Mouse (Mus musculus): ENCODE results near the gene Dmrta2. TPM values are rescaled to one million over a fixed set of nuclear protein-coding genes. Genes with fewer than 3 reads are reported as not detected.

Dmrta2 gene
- polyA plus RNA-seq, 1 experiment from 2014 or later = 0.71 TPM

- Histone ChIP-seq H3K27me3 (replicated peaks; ENCODE audit: control insufficient read depth, insufficient read depth, low read length) (no peaks in the 10 kb centered on the region), H3K4me2 (ENCODE audit: low read depth, low read length) (no peak overlapping the region), H3K9me3 (ENCODE audit: control insufficient read depth, low read length) (no peaks in the 10 kb centered on the region), H3K9ac (ENCODE audit: low read depth, low read length) (no peak overlapping the region), H3K36me3 (ENCODE audit: control insufficient read depth, insufficient read depth, low read length) (no peaks in the 10 kb centered on the region), H3K4me3 (ENCODE audit: low read depth, low read length) (no peak overlapping the region), H3K4me1 (ENCODE audit: control insufficient read depth, insufficient read depth, low read length) (no peaks in the 10 kb centered on the region), H3K27ac (replicated peaks; ENCODE audit: low read depth, low read length) (no peak overlapping the region)
- peak; percentile 66 for DNase-seq (ENCODE audit: low spot score)
- WGBS = 60% methylated on average over 6 of the region's 6 CpGs
- peak; percentile 61 for ATAC-seq (ENCODE audit: low read depth)
Observed at GRCm38 (mm10) chr4:110028461-110029188, 50.8 kb downstream of the Dmrta2 start.

DNA sequence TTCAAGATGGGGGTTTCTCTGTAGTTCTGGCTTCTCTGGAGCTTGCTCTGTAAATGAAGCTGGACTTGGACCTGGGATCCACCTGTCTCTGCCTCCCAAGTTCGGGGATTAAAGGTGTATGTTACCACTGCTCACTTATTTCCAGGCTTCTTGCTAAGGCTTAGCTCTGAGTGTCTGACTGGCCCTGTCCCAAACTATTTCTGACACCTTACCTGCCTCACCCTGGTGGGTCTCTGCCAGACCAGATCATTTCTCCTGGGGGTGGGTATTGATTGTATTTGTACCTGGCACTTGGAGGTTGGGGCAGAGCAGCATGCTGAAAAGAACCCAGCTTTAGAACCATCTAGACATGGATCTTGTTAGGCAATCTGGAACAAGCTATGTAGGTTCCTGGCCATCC is 51.6 kb downstream of the Dmrta2 start:
- WGBS = 83% methylated on average over 1 of the region's 1 CpGs
- H3K36me3 ChIP-seq (ENCODE audit: control insufficient read depth, insufficient read depth, low read length) = no peaks in the 10 kb centered on the region
- H3K9me3 ChIP-seq (ENCODE audit: control insufficient read depth, low read length) = no peaks in the 10 kb centered on the region
- H3K4me2 ChIP-seq (ENCODE audit: low read depth, low read length) = no peak overlapping the region
- H3K9ac ChIP-seq (ENCODE audit: low read depth, low read length) = no peak overlapping the region
- H3K4me3 ChIP-seq (ENCODE audit: low read depth, low read length) = no peak overlapping the region
- DNase-seq (ENCODE audit: low spot score) = no peak
- no peaks in the 10 kb centered on the region for H3K4me1 ChIP-seq (ENCODE audit: control insufficient read depth, insufficient read depth, low read length)
- no peak overlapping the region for H3K27ac ChIP-seq (replicated peaks; ENCODE audit: low read depth, low read length)
- no peak for ATAC-seq (ENCODE audit: low read depth)
- H3K27me3 ChIP-seq (replicated peaks; ENCODE audit: control insufficient read depth, insufficient read depth, low read length) = no peaks in the 10 kb centered on the region

Measured in embryonic facial prominence, embryonic 14.5 days (tissue).